Mouse (Mus musculus) limb, embryonic 11.5 days (tissue): ENCODE results near the gene Aktip. TPM values are rescaled to one million over a fixed set of nuclear protein-coding genes. Genes with fewer than 3 reads are reported as not detected.

ENCODE experiments used
- ATAC-seq: fragments of 200-750 bp; cut with Nextera tagmentation; 2 replicates; pipeline ENCODE4 v1.8.0; 2017; ENCODE audit warnings: low read depth; ENCODE audit not compliant: insufficient number of reproducible peaks, low FRiP score, low TSS enrichment
- DNase-seq: peaks from one replicate; pipeline ENCODE4 v3.0.0-alpha.2; 2015; ENCODE audit warnings: low spot score
- H3K27ac ChIP-seq: fragments of 300-500 bp; sonication (generic); replicated peaks from 2 replicates; pipeline ENCODE4 v1.5.1; 2014; ENCODE audit warnings: low read depth, mild to moderate bottlenecking, low read length
- H3K27me3 ChIP-seq: fragments of 300-500 bp; sonication (generic); 2 replicates; pipeline ENCODE4 v1.6.1; 2014; ENCODE audit warnings: mild to moderate bottlenecking, low read length, mixed read lengths; ENCODE audit not compliant: control insufficient read depth, insufficient read depth
- H3K36me3 ChIP-seq: fragments of 300-500 bp; sonication (generic); 2 replicates; pipeline ENCODE4 v1.6.1; 2014; ENCODE audit warnings: mild to moderate bottlenecking, low read length, moderate library complexity, mixed read lengths; ENCODE audit not compliant: control insufficient read depth, insufficient read depth
- H3K4me1 ChIP-seq: fragments of 300-500 bp; sonication (generic); 2 replicates; pipeline ENCODE4 v1.6.1; 2014; ENCODE audit warnings: low read length, mixed read lengths; ENCODE audit not compliant: control insufficient read depth, insufficient read depth
- H3K4me2 ChIP-seq: fragments of 300-500 bp; sonication (generic); 2 replicates; pipeline ENCODE4 v1.6.1; 2014; ENCODE audit warnings: low read depth, mild to moderate bottlenecking, moderate library complexity; ENCODE audit not compliant: severe bottlenecking
- H3K4me3 ChIP-seq: fragments of 300-500 bp; sonication (generic); 2 replicates; pipeline ENCODE4 v1.5.1; 2014; ENCODE audit warnings: low read depth, low read length
- H3K9ac ChIP-seq: fragments of 300-500 bp; sonication (generic); 2 replicates; pipeline ENCODE4 v1.6.1; 2014; ENCODE audit warnings: mild to moderate bottlenecking, low read length
- H3K9me3 ChIP-seq: fragments of 300-500 bp; sonication (generic); 2 replicates; pipeline ENCODE4 v1.6.1; 2016; ENCODE audit warnings: low read length; ENCODE audit not compliant: control insufficient read depth
- whole genome bisulfite sequencing: fragments of 180-500 bp; shearing (Covaris S2); extraction: QIAGEN DNeasy Blood & Tissue Kit; methylation state at CpG from one replicate; pipeline ENCODE4 v1.1.7; 2014; 5-methylcytosine and 5-hydroxymethylcytosine counted together
- polyA plus RNA-seq: library from polyadenylated mRNA; unstranded; fragments of >200 nt; fragmentation: Nextera tagmentation; extraction: Ambion mirVana; gene quantifications from 2 replicates; pipeline ENCODE4 v1.2.1, GENCODE M21; 2014

The Aktip gene
- polyA plus RNA-seq, 1 experiment from 2014 or later, result 45.4 TPM

- WGBS, result 93% methylated on average over 12 of the region's 12 CpGs
- no peak overlapping the region for H3K4me3 ChIP-seq
- no peaks in the 10 kb centered on the region for H3K36me3 ChIP-seq
- no peak overlapping the region for H3K4me2 ChIP-seq
- no peak overlapping the region for H3K27ac ChIP-seq
- H3K9me3 ChIP-seq, result no peaks in the 10 kb centered on the region
- H3K9ac ChIP-seq, result no peak overlapping the region
- DNase-seq, result no peak
- H3K27me3 ChIP-seq, result no peaks in the 10 kb centered on the region
- H3K4me1 ChIP-seq, result no peaks in the 10 kb centered on the region
- ATAC-seq, result no peak
Observed at GRCm38 (mm10) chr8:91077077-91077867, 122.5 kb downstream of the Aktip start.

DNA sequence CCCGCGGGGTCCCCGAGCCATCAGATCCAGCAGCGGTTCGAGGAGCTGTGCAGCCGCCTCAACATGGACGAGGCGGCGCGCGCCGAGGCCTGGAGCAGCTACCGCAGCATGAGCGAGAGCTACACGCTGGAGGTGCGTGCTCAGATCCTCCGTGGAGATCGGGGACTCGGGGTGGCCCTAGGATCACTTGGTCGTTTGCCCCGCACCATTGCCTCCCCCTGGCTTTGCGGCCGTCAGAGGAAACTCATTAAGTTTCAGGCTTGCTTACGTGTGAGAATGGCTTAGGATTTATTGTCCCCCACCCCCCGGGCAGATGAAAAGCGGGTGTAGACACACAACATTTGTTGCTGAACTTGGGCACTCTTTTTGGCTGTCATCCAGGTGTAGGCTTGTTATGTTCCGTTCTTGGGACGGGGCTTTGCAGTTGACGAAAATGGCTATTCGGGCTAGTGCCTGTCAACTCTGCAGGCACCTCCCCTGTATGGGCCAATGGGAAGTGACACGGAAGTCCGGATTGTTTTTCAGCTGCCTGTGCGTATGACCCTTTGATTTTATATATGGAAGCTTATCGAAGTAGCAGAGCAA lies 129.4 kb downstream of the Aktip start:
- H3K9ac ChIP-seq, result peak overlapping the region; percentile 39
- no peaks in the 10 kb centered on the region for H3K27me3 ChIP-seq
- WGBS, result under 1% methylated on average over 34 of the region's 34 CpGs
- no peak overlapping the region for H3K27ac ChIP-seq
- H3K4me2 ChIP-seq, result peak overlapping the region; percentile 55
- no peaks in the 10 kb centered on the region for H3K9me3 ChIP-seq
- DNase-seq (peak; percentile 69), ATAC-seq (peak; percentile 82)
- no peaks in the 10 kb centered on the region for H3K36me3 ChIP-seq
- H3K4me1 ChIP-seq, result no peaks in the 10 kb centered on the region; the same call in 1 of the 2 replicates
- H3K4me3 ChIP-seq, result peak overlapping the region; percentile 57

DNA sequence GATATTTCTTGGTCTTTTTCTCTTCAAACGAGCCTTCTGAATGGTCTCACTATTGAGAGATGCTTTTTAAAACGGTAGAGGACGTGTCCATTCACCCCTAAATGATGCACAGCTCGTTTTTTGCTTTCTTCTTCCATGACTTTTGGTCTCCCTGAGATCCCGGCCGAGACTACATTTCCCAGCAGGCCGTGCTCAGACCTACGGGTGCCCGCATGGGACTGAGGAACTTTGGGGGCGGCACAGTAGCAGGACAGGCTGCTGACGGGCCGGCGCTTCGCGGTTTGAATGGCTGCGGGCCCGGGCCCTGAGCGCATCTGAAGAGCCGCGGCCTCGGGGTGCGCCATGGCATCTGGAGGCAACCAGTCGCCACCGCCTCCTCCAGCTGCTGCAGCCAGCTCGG lies 129.9 kb downstream of the Aktip start, which contains the start of gene Rbl2:
Gene Rbl2 (plus strand): TSS at position 224 of the 400 bp plus-strand sequence.
- H3K4me3 ChIP-seq, result peak within 1 kb of the TSS; percentile 57
- H3K27ac ChIP-seq, result no peak within 1 kb of the TSS
- under 1% methylated on average over 25 of the region's 25 CpGs for WGBS
- peak within 1 kb of the TSS; percentile 39 for H3K9ac ChIP-seq
- H3K36me3 ChIP-seq, result no peaks in the 10 kb centered on the region
- H3K9me3 ChIP-seq, result no peaks in the 10 kb centered on the region
- no peaks in the 10 kb centered on the region for H3K27me3 ChIP-seq
- peak within 1 kb of the TSS; percentile 55 for H3K4me2 ChIP-seq
- peak; percentile 97 for DNase-seq
- peak; percentile 93 for ATAC-seq
- H3K4me1 ChIP-seq, result no peaks in the 10 kb centered on the region; the same call in 1 of the 2 replicates

GRCm38 (mm10) chr8:91069407-91069806 lies 130.4 kb downstream of the Aktip start:
- H3K9ac ChIP-seq, result peak overlapping the region; percentile 39
- no peaks in the 10 kb centered on the region; the same call in 1 of the 2 replicates for H3K4me1 ChIP-seq
- peak overlapping the region; percentile 55 for H3K4me2 ChIP-seq
- no peaks in the 10 kb centered on the region for H3K9me3 ChIP-seq
- ATAC-seq (no peak), DNase-seq (peak; percentile 34)
- peak overlapping the region; percentile 57 for H3K4me3 ChIP-seq
- no peak overlapping the region for H3K27ac ChIP-seq
- H3K27me3 ChIP-seq, result no peaks in the 10 kb centered on the region
- WGBS, result 9% methylated on average over 10 of the region's 10 CpGs
- no peaks in the 10 kb centered on the region for H3K36me3 ChIP-seq

DNA sequence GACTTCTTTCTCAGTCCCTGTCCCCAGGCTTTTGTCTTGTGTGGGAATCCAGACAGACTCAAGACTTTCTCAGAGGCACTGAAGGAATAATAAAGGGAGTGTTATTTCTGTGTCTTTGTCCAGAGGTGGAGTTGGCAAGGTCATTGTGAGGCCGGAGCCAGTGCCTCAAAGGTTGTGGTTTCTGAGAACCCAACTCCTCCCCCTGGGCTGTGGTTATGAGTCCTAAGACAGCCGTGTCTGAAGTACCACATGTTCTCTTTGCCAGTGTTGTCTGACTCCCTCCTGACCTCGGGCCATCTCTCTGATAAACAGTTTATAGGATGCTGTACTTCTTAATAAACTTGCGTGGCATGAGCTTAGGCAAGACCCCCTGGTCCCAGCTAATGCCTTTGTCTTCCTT lies 134.6 kb downstream of the Aktip start:
- Histone ChIP-seq H3K27me3 (no peaks in the 10 kb centered on the region), H3K4me3 (no peak overlapping the region), H3K4me2 (no peak overlapping the region), H3K4me1 (no peaks in the 10 kb centered on the region), H3K27ac (no peak overlapping the region), H3K36me3 (no peaks in the 10 kb centered on the region), H3K9ac (no peak overlapping the region), H3K9me3 (no peaks in the 10 kb centered on the region)
- DNase-seq (no peak), ATAC-seq (no peak)
- WGBS, result 76% methylated on average over 4 of the region's 4 CpGs

Other genes starting within 250 kb of the Aktip start
- gene Rbl2, start 129.9 kb downstream of the Aktip start, polyA plus RNA-seq, result 8.6 and 8.8 TPM in 2 replicates
- gene Rpgrip1l, start 113.3 kb upstream of the Aktip start, polyA plus RNA-seq, result 15.4 and 16.2 TPM in 2 replicates
- 97.3 and 100 TPM in 2 replicates for gene Fto, start 113.5 kb upstream of the Aktip start, polyA plus RNA-seq